Mouse (Mus musculus): Measurements from ENCODE around the gene Dlg2. TPM values are rescaled to one million over a fixed set of nuclear protein-coding genes. Genes with fewer than 3 reads are reported as not detected.

Gene Dlg2
- total RNA-seq (2014; fragmentation: Nextera tagmentation) (0.10 and 2.1 TPM in 2 replicates), total RNA-seq (2017) (0.33 and 2.3 TPM in 2 replicates)

- peak; percentile 3; the same call in 1 of the 2 replicates for ATAC-seq (replicated peaks; ENCODE audit: low FRiP score, low TSS enrichment, poor library complexity, severe bottlenecking)
These were observed at the start of gene Dlg2 for GRCm38 (mm10) chr7:90476313-90477245. Gene Dlg2, plus strand, starts transcription at chr7:90476672.

GRCm38 (mm10) chr7:90427006-90427405, 49.5 kb upstream of the Dlg2 start:
- ATAC-seq (replicated peaks; ENCODE audit: low FRiP score, low TSS enrichment, poor library complexity, severe bottlenecking): no peak

DNA sequence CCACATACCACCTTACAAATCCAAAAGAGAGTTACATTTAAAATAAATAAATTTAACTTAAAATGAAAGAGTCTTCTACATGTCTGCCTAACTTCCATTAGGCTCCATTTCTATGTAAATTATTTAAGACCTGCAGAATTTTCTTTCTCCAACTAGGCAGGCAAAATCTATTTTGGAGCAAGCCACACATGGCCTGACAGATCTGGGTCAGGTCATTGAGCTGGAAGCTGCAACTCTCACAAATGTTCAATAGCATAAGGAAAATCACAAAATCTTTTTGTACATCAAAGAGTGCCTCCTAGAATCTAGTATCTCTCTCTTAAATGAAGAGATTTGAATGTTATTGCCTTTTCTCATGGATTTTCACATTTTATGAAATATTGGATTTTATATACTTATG, 44.3 kb upstream of the Dlg2 start:
- no peak for ATAC-seq (replicated peaks; ENCODE audit: low FRiP score, low TSS enrichment, poor library complexity, severe bottlenecking)

GRCm38 (mm10) chr7:90440044-90440443, 36.4 kb upstream of the Dlg2 start:
- no peak for ATAC-seq (replicated peaks; ENCODE audit: low FRiP score, low TSS enrichment, poor library complexity, severe bottlenecking)

DNA sequence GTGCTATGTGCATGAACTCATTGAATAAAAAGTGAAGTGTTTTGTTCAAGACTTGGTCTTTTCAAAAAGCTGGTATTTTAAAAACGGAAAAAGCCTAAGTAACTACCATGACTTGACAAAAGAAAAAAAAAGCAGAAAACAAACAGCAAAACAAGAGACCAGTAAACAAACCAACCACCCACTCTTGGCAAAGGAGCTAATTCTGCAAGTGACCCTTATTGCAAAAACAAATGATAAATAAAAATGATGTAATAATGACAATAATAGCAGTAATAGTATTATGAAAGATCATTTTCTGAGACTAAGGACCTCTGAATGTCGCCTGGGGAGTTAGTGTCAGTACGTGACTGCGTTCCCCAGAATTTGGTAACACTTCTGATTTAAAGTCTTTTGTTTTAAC, 34.4 kb upstream of the Dlg2 start:
- ATAC-seq (replicated peaks; ENCODE audit: low FRiP score, low TSS enrichment, poor library complexity, severe bottlenecking): 0 out of 2 replicates have a peak, but pooled peaks have one; percentile 5

DNA sequence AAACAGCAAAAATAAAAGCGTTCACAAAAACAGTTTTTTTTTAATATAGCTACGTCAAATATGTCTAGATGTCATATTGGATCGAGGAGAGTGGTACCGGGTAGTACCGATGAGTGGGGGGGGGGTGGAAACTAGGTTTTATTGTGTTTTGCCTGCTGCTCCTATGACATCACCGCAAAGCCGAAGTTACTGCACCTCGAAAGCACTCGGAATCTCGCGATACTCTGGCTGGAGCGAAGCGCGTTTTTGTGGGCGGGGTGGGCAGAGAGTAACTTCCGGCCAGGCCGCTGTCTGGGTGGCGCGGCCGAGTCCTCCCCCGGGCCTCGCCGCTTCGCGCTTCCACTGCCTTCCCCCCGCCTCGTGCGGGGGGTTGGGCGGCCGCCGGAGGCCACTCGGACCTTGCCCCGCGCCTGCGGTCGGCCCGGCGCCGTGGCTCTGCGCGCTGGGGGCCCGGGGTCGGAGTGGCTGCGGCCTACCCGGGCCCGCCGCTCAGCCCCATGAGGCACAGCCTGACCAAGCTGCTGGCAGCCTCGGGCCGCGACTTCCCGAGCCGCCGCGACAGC, 33.9 kb upstream of the Dlg2 start, which contains the start of gene Crebzf:
TSS of gene Crebzf (plus strand) at position 212 of the 563 bp plus-strand sequence.
- ATAC-seq (replicated peaks; ENCODE audit: low FRiP score, low TSS enrichment, poor library complexity, severe bottlenecking): peak; percentile 95

- ATAC-seq (replicated peaks; ENCODE audit: low FRiP score, low TSS enrichment, poor library complexity, severe bottlenecking): peak; percentile 53
These were observed 33.1 kb upstream of the Dlg2 start for GRCm38 (mm10) chr7:90443101-90444091.

DNA sequence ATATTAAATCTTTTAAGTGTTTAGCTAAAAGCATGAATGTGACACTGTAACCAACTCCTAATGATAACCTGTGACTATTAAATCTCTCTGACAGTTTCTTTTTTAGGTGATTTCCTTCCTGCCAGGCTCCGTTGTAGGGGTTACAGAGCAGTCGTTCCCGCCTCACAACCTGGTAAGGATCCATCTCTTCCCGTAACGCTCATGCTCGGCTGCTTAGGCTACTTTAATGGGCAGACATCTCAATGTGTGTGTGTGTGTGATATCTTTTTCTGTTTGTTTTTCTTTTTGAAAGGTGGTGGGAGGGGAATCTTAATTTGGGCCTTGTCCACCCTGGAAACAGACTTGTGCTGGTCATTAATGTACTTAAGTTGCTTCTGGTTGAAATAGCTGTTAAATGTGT, 32.3 kb upstream of the Dlg2 start:
- ATAC-seq (replicated peaks; ENCODE audit: low FRiP score, low TSS enrichment, poor library complexity, severe bottlenecking): 0 out of 2 replicates have a peak, but pooled peaks have one; percentile 23

- 0 out of 2 replicates have a peak, but pooled peaks have one; percentile 4 for ATAC-seq (replicated peaks; ENCODE audit: low FRiP score, low TSS enrichment, poor library complexity, severe bottlenecking)
These were observed 20.2 kb upstream of the Dlg2 start for GRCm38 (mm10) chr7:90456149-90456844.

DNA sequence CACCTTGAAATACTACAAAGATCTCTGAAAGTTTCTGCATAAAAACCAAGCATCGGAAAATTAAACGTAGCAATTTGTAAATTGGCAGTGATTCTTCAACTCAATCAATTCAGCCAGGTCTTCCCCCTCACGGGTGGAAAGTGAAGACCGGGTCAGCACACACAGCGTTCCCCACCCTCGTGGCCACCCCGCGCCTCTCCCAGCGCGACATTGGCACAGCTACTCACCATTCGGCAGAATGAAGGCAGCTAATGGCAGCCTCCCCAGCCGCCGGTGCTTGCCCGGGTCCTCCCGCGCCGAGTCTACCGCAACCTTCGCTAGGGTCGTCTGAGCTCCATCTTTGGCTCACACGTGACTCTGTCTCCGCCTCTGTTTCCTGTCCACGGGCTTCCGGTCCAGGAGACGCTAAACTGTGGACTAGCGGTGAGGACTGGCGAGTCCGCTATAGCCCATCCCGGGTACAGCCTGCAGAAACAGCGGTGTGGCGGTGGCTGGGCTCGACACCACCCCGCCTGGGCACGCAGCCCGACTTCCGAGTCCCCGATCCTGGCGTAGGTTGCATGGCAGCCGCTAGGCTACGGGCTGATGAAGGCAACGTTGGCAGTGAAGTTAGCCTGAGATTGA, 19.5 kb upstream of the Dlg2 start, which contains the start of gene Tmem126a:
TSS of gene Tmem126a (minus strand) at position 385 of the 624 bp plus-strand sequence.
- peak; percentile 95 for ATAC-seq (replicated peaks; ENCODE audit: low FRiP score, low TSS enrichment, poor library complexity, severe bottlenecking)

GRCm38 (mm10) chr7:90457517-90457916, 19.0 kb upstream of the Dlg2 start:
- peak; percentile 21; the same call in 1 of the 2 replicates for ATAC-seq (replicated peaks; ENCODE audit: low FRiP score, low TSS enrichment, poor library complexity, severe bottlenecking)

GRCm38 (mm10) chr7:90460330-90460729, 16.1 kb upstream of the Dlg2 start:
- no peak for ATAC-seq (replicated peaks; ENCODE audit: low FRiP score, low TSS enrichment, poor library complexity, severe bottlenecking)

DNA sequence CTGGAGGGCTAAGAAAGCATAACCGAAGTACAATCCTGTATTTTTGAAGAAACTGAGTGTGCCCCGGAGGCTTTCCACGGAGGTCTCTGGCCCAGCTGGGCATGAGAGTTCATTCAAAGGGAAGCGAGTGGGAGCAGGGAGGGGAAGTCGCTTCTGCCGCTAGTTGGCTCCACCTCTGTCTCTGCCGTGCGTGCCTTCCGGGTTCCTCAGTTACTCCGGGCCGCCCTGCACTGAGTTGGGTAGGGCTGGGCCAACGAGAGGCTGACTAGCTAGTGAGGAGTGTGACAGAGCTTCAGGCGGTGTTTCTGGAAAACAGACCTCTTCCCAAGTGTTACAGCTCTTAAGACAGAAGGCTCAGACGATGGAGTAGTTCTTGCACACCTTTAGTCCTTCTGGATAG, 15.5 kb upstream of the Dlg2 start:
- peak; percentile 69 for ATAC-seq (replicated peaks; ENCODE audit: low FRiP score, low TSS enrichment, poor library complexity, severe bottlenecking)

- ATAC-seq (replicated peaks; ENCODE audit: low FRiP score, low TSS enrichment, poor library complexity, severe bottlenecking): no peak
These were observed 15.0 kb upstream of the Dlg2 start for GRCm38 (mm10) chr7:90461441-90461840.

DNA sequence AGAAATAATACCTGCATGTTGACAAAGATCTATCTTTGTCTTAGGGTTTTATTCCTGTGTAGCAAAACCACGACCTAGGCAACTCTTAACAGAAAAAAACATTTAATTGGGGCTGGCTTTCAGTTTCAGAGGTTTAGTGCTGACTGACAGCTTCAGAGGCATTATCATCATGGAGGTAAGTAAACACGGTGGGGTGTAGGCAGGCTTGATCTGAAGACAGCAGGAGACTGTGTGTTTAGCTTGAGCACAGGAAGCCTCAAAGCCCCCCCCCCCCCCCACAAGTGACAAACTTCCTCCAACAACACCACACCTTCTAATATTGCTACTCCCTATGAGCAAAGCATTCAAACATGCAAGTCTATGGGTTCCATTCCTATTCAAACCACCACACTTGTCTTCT, 3.0 kb upstream of the Dlg2 start:
- ATAC-seq (replicated peaks; ENCODE audit: low FRiP score, low TSS enrichment, poor library complexity, severe bottlenecking): no peak

DNA sequence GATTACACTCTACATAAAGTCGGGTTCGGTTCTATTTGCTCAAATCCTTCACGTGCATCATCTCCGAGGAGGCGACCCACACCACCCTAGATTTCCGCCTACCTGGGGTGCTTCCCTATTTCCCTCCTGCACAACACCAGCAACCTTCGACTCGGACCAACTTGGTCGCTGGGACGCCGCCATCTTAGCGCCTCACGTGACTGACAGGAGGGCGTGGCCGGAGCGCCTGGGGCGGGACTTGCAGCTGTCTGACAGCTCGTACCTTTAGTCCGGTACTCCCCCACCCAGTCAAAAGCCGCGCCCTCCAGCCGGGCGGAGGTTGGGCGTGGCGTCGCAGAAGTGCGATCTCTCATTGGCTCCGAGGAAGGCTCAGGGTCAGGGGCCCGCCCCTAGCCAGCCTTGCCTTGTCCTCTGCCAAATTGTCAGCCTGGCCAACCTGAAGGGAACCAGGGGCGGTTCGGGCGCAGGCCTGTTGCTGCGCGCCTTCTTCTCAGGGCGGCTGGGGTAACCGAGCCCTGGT, 619 bp upstream of the Dlg2 start, which contains the start of gene Tmem126b:
TSS of gene Tmem126b (minus strand) at position 209 of the 520 bp plus-strand sequence.
- ATAC-seq (replicated peaks; ENCODE audit: low FRiP score, low TSS enrichment, poor library complexity, severe bottlenecking): peak; percentile 99

GRCm38 (mm10) chr7:90482607-90483006, 6.1 kb downstream of the Dlg2 start:
- ATAC-seq (replicated peaks; ENCODE audit: low FRiP score, low TSS enrichment, poor library complexity, severe bottlenecking): no peak

DNA sequence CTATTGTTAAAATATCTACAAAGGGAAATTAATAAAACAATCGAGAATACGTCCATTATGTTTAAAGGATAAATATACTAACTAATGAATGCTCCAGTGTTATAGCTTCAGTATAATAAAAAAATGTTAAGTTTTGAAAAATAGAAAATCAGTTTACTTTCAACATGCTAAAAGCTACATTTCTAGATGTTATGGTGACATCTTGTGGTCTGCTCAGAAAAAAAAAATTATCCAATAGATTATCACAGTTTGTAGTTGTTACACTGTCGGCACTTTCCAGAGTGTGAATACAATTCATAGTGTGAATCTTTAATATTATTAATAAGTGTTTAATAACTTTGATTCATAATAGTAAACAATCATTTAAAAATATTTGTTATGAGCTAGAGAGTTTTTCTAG, 31.7 kb downstream of the Dlg2 start:
- ATAC-seq (replicated peaks; ENCODE audit: low FRiP score, low TSS enrichment, poor library complexity, severe bottlenecking): no peak
